Mouse (Mus musculus): ENCODE data around the gene Ubqln4.

DNA sequence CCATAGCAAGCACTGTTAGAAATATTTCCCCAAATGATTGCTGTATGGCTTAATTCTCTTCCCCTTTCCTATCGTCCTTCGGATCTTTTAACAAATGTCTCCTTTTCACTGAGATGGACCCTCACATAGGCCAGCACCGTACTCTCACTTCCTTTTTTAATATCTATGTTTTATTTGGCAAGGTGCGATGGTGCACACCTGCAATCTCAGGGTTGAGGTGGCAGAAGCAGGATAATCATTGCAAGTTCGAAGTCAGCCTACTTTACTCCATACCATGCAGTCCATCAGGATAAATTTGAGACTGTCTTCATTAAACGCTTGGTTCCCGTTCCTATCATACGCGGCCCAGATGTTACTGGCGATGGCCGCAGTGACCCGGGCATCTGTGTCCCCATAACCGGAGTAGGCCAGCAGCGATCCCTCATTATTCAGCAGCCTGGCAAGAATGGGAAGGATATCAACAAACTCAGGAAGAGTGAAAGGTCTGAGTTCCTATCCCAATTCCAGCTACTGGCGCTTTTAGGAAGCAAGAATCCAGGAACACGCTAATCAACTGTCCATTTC is 1.4 kb upstream of the Ubqln4 start:
- no peak for TF ChIP-seq CTCF (conservative IDR thresholded peaks at IDR 0.05; ENCODE audit: low read length)
- no peak for TF ChIP-seq POU5F1 (IDR thresholded peaks at IDR 0.05; ENCODE audit: borderline replicate concordance, low read length)
- TF ChIP-seq NANOG (IDR thresholded peaks at IDR 0.05; ENCODE audit: borderline replicate concordance, low read length): no peak

Data from E14TG2a.4 (cell line).